Mouse (Mus musculus) thymus, adult 18-20 months (tissue): Measurements from ENCODE around the gene L3mbtl4.

ENCODE experiments used
- DNase-seq, 2 experiments: peaks; one replicate each; pipeline ENCODE4 v3.0.0; 2022; ENCODE audit warnings: mixed read lengths in 2 of 2

Gene L3mbtl4

DNA sequence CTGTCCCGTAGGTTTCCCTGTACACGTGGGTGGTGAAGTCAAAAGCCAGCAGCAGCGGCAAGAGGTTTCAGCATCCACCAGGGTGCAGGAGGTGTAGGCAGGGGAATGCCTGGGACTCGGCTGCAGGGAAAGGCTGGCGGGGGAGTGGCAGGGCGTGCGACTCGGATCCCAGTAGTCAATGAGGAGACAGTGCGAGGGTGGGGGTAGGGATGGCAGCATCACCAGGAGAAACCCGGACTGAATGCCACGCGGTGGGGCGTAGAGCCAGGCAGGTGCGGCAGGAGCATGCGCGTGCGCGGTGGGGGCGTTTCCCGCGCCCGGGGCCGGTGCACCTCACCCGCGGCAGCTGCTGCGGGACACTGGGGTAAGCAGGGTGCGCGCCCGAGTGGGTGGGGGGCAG lies at the start of gene L3mbtl4:
Gene L3mbtl4, plus strand, starts transcription at position 271 of the 400 bp plus-strand sequence.
- no peak for DNase-seq

DNA sequence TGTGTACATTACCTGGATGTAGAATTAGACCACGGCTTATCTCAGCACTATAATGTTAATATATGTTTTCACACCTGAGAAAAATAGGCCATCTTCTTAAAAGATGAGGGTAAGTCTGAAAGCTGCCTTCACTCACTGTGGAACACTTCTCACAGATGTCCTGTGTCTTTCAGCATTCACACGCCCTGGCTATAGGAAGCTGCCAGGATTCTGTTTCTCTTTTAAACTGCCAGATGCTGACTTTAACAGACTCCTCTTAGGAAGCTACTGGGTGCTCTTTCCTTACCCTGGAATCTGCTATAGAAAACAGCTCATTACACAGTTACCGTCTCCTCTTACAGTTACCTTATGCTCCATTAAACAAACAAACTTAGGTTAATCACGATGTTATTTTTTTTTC lies 43.1 kb upstream of the L3mbtl4 start:
- DNase-seq, result no peak

DNA sequence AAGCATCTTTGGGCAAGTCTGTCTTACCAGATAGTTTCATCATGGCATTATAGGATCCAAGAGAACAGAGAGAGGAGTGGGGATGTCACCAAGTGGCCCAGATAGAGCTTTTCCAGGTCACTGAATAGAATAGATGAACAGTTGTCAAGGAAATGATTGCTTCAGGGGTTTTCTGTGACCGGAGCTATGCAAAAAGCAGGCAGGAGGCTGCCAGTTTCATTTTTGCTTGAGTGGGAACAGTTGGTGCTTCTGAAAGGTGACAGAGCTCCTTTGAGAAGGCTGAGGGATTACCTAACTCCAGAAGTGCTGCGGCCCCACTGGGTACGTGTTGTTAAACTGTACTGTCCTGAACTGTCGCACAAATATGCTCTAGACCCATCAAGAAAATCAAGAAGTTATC lies 38.2 kb upstream of the L3mbtl4 start:
- DNase-seq, result no peak

DNA sequence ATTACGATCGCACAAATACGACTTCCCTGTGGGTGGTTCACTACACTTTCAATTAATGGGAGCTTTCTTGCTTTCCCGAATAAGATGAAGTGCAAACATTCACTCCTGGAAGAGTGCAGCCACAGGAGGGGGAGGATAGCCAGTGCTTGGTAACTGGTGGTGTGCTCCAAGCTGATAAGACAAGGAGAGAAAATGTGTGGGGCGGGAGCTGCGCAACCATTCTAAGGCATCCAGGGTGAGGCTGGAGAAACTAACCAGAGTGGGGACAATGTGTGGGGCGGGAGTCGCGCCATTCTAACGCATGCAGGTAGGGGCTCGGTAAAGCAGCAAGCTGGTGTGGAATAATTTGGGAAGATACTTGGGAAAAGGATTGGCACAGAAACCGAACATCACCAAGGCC lies 36.6 kb upstream of the L3mbtl4 start:
- no peak for DNase-seq

DNA sequence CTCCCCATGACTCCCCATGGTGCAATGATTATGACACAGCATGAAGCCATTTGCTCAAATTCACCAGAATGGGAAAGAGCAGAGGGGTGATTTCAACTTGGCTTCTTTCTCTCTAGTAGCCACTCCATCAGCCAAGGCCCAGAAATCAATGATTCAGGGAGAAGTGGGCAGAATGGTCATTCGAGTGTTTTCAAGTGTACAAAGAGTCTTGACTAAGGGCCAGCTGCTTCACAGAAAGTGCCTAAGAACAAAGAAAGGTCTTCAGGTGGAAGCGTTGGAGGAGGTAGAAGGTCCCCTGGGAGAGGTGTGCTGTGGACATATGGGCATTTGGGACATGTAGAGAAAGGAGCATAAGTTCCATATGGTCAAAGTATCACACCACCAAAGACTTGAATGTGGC lies 33.4 kb upstream of the L3mbtl4 start:
- no peak for DNase-seq

DNA sequence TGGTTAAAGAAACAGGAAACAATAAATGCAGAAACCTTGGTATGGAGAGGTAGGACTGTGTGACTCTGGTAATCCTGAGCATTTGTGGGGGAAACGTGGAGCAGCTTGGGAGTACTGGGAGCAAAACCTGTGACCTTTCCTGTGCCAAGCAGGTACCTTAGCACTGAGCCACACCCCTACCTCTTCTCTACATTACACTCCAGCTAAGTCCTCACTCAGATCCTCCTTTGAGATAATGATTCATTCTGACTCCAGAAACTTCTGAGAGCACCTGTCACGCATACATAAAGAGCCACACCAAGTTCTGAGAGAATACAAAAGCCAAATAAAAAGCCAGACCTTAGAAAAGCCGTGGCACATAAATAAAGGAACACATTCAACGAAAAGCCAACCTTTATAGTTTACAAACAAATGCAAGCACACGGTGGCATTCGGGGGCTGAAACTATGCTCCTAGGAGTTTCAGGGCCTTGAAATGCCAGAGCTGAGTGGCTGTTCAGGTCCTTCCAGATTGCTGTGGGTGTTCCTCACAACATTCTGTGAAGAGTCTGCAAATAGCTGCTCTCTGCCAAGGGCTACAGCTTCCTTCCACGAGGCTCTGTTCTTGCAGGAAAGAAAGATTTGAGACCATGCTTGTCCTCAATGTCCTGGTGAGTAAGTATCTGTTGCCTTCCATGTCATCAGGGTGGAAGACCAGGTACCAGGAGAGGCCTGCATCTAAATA lies 8.6 kb upstream of the L3mbtl4 start:
- DNase-seq, result no peak

DNA sequence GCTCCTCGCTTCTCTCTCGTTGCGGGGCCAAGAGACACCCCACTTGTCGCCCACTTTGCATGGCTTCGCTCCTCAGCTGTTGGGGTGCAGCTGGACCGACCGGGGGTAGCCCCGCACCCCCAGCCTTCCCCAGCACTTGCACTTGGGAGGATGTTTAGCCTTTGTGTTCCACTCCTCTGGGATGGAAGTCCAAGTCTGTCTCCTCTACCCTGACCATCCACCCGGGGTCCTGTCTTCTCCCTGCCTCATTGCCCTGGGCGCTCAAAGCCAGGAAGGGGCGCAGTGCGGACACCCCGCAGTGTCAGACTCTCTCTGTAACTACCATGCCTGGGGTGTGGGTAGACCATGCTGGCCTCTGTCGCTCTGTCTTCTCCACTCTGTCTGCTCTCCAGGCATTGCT lies 357 bp downstream of the L3mbtl4 start:
- DNase-seq, result no peak

DNA sequence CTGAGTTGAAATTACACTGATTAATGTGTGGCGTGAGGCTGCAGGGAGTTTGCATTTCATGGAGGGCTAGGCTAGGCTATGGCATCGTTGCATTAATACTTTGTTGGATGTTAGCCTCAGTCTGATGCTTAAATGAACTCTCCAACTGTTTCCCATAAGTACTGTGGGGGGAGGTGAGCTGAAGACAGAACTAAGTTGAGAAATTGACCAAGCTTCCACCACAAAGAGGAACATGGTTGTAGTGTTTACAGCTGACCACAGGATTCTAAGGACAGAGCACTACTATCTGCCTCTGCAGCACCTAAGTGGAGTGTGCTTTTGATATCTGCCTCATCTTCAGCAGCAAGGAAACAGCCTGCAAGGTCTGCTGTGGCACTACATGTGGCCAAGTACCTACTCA lies 1.5 kb downstream of the L3mbtl4 start:
- no peak for DNase-seq

DNA sequence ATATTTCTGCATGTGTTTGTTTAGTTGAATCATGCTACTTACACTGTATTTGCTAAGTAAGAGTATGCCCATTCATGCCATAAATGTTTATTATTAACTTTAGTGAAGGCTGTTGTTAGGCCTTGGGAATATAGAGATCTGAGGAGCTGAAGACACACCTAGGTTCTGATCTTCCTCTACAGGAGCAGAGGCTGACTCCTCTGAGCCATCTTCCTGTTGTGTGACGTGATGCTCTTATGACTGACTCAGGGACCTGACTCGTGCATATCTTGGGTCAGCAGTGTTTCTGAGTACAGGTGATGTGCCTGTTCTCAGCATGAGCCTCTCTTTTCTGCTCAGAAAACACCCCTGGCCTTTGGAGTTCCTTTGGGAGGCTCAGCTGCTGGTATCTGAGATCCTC lies 7.3 kb downstream of the L3mbtl4 start:
- DNase-seq, result no peak

DNA sequence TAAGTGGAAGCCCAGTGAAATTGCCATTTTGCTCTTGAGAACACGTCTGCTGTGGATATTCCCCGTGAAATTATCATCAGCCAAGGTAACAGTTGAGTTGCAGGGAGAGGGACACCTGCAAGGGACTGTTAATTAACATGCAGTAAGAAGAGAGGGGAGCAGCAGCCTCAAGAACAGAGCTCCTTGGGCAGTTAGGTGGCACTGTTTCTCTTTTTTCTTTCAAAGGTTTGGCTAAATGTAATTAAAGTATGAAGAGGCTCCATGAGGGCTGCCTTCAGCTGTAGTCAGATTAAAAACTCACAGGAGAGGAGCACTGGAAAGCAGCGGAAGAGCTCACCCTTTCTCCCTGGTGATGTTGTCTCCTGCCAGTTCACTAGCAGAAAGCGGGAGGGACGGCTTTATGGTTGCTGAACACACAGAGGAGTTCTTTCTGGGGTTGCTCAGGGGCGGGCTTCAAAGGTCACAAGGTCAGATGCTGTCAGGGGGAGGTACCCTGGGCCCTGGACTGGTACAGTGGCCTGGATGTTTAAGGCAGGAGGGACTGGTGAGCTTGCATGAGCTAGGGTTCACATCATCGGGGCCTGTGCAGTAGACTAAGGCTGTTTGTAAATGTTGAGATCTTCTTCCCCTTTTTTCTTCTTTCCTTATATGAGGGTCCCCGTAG lies 11.7 kb downstream of the L3mbtl4 start:
- DNase-seq, result no peak

DNA sequence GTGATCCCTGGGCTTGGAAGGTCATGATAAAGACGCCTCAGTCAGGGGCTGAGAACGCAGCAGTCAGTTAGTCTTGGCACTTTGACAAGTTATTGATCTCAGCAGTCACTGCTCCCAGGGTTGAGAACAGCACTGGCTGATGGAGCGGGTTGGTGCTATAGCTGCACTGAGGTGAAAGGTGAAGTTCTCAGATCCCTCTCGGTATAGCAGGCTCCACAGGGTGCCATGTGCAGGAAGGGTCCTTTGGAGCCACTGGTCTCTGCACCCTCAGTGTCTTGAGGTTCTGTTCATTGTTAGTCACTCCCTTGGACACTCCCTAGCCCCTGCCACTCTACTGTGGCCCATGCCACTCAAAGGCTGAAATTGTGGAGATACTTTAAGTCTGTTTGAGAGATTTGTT lies 14.5 kb downstream of the L3mbtl4 start:
- no peak for DNase-seq

DNA sequence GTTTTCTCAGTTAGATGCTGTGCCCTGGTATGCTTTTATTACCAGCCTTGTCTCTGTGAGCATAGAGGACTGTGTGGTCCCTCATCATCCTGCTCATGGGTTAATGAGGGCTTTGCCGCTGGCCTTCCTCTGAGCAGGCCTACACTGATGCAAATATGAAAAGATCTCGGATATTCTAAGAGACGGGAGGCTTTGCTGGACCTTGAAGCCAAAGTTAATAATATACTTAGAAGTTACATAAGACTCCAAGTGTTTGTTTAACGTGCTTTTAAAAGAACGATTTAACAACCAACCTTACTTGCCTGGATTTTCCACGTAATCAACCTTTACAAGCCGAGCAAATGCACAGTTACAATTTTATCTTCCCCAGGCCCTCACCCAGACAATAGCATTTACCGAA lies 15.1 kb downstream of the L3mbtl4 start:
- no peak for DNase-seq

DNA sequence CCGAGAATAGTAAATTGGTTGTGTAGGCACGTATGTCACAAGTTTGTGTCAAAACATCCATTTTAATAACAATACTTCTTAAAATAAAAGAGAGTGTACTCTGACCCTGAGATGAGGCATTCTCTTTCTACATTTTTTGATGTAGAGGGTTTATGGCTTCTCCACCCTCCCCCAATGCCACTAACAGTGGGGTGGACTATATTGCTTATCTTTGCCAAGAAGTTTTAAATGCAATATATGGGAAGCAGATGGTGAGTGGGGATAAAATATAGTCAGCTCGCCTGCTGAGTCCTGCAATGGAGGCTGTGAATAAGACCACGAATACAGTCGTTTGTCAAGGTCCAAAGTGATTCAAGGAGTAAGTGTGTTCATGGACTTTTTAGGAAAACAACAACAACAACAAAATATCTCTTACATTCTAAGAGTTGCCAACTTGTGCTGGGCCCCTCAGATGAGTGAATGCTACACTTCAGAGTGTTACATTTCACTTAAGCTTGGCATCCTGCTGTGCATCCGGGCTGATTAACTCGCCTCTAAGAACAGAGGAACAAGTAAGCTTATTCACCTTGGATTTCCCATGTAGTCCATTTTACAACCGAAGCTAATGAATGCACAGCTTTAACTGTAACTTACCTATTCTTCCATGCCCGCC lies 18.2 kb downstream of the L3mbtl4 start:
- no peak for DNase-seq

DNA sequence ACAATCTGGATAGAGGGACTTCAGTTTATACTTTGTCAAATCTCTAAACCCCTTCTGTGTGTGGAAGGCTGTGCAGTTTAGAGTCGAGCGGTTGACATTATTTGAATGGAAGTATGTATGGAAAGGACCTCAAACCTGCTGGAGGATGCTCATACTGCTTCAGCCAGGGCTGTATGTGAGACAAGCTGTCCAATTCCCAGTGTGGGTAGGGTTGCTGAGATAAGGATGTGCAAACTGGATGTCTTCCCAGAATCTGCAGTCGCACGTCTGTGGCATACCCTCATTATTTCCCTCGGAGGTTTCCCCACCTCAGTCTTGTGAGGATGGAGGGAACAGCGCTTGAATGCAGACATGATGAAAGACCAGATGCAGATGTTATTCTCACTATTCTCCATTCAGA lies 34.8 kb downstream of the L3mbtl4 start:
- DNase-seq, result no peak

DNA sequence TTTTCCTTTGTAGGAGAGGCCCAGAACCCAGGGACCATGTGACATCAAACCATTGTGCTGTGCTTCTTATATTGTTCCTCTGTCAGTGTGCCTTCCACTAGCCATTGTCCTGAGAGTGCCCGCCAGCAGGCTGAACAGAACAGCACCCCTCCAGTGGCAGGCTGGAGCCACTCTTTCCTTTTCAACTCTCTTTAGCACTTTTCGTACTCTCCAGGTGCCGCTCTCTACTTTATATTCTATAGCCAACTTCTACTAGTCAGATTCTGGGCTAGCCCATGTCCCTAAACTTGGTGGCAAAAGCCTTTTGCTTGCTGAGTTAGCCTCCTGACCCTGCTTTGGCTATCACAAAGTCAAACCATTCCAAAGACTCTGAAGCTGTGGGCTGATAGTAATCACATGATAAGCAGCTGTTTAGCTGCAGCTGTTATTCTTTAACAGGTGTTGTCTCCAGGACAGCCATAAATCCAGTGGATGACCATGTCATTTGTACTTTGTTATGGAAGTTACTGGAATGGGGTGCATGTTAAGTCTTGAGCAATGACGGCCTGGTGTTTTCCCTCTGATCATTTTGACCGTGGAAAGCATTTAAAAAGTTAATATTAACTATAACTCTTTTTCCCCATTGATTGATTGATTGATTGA lies 38.8 kb downstream of the L3mbtl4 start:
- no peak for DNase-seq

DNA sequence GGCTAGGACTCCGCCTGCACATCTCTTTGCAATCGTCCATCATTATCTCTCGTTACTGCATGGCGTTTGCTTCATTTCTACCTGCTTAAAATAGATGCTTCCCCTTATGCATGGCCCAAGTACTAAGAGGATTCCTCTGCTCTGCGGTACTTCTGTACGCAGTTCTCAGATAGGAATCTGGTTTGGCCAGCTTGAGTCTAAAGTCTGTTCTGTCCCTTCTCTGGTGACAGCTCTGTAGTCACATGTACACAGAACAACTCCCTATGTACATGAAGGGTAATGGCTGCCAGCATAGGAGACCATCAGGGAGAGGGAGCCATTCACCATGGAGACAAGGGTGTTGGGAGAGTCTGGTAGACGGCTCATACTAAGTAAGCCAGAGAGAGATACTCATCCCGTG lies 47.3 kb downstream of the L3mbtl4 start:
- no peak for DNase-seq

DNA sequence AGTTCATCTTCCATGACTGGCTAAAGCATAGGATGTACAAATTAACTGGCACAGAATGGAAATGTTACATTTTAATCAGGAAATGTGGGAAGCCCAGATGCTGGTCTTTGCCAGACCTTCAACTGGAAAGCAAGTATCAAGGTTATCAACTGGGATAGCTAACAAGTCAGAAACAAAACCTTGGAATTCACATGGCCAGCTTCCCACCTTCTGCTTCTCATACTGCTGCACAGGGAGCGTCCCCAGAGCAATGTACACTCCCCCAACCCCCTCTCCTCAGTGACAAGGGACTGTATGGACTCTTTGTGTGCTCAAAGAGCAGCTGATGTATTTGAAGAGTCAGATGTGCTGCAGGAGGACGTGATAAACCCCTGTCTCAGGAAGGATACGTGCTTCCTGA lies 49.0 kb downstream of the L3mbtl4 start:
- DNase-seq, result no peak

DNA sequence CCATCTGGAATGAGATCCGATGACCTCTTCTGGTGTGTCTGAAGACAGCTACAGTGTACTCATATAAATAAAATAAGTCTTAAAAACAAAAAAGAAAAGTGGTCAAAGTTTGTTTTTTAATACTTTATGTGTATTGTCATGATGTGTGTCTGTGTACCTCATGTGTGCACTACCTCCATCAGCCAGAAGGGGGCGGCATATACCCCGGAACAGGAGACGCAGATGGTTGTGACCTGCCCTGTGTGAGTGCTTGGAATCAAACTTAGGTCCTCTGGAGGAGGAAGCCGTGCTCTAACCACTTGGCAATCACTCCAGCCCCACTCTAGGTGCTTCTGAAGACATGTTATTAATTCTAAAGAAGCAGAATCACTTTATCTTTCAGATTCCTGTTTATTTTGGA lies 58.6 kb downstream of the L3mbtl4 start:
- no peak for DNase-seq

DNA sequence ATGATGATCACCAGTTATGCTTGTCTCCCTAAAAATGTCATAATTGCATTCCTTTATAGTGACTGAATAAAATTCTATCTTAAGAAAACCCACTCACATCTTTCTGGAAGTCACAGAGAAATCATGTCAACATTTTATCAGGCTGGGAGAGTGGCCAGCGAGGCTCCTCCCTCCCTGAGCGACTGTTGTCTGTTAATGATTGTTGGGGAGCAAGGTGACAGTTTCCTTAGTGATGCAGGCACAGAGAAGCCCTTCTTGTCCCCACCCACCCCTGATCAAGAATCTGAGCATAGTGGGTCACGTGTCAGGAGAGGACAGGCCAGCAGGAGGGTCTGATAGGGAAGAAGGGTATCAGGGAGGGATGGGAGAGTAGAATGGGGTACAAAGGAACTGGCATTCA lies 59.8 kb downstream of the L3mbtl4 start:
- DNase-seq, result no peak

DNA sequence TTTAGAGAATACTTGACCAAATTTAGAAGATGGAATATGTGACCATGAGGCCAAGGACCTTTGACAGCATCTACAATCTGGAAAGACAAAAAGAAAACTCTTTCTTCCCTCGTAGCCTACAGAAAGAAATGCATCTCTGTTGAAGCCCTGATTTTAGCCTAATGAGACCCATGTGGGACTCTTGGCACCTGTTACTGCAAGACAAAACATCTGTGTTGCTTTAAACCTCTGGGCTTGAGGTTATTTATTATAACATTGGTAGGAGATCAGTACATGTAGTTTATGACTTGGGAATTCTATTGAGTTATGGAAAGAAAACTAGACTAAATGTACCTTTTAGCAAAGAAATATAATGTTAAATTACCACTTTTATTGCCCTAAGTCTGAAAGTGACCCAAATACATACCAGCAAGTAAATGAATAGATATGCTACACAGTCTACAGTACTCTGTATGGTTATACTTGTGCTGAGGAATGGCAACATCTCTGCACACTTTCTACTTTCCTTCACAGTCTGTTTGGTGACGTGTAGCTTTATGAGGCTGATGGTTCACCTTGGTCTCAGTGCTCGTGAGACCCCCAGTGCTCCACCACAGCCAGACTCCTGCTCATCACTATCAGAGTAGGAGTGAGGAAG lies 65.4 kb downstream of the L3mbtl4 start:
- DNase-seq, result no peak

DNA sequence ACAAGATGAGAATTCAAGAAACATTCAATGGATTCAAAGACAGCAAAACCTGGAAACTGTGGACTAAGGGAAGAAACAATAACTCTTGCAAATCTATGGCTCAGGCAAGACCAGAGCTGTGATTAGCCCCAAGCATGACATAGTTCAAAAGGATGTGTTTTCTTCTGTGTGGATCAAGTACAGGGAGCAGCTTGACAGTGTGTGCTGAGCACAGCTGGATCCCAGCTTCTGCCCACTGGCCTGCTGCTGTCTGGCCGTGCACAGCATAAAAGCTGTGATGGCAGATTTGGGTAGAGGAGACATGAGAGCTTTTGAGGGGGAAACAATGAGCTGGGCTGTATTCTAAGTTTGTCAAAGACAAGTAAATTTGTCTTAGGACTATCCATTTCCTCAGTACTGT lies 84.1 kb downstream of the L3mbtl4 start:
- no peak for DNase-seq

DNA sequence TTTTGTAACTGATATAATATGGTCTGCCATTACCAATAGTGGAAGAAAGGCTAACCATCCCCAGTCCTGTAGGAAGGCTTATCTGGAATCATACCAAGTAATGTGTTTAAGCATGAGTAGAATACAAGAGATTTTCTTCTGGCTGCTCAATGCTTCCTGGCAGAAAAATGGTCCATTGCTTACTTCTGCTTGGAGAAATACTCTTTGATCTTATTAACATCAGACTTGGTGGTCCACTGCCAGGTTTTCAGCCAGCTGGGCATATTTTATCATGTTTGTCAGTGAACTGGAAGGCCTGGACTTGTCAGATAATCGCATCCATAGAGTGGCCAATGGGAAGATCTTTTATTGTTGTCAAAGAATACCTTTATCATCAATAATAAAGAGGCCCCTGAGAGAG lies 97.5 kb downstream of the L3mbtl4 start:
- DNase-seq, result no peak

DNA sequence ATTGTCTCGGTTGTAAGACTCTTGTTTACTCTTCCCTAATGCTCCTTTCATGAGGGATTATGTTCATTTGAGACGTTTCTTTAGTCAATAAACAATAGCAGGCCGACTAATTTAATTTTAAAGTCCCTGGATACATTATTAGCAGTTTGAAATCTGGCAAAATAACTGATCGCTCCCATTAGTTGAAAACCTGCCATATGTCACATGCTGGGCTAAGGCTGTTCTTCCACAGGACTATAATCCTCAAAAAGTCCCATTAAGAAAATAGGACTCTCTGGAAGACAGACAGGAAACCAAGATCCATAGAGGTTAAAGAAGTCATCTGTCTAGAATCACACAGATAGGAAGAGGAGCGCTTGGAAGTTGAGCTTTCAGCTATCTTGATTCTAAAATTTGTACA lies 114.9 kb downstream of the L3mbtl4 start:
- DNase-seq, result no peak
